Mouse (Mus musculus) limb, embryonic 12.5 days (tissue): Measurements from ENCODE around the gene Igfn1. TPM values are rescaled to one million over a fixed set of nuclear protein-coding genes. Genes with fewer than 3 reads are reported as not detected.

Experiments
- polyA plus RNA-seq: library from polyadenylated mRNA; unstranded; fragments of >200 nt; fragmentation: Nextera tagmentation; extraction: Ambion mirVana; gene quantifications from 2 replicates; pipeline ENCODE4 v1.2.1, GENCODE M21; 2016

Igfn1 gene
- polyA plus RNA-seq, 1 experiment from 2014 or later = 0.14 TPM

Other genes starting within 250 kb of the Igfn1 start
- gene Phlda3, start 240.2 kb downstream of the Igfn1 start, polyA plus RNA-seq = 43.6 and 43.7 TPM in 2 replicates
- gene Tnni1, start 226.9 kb downstream of the Igfn1 start, polyA plus RNA-seq = 89.0 and 101 TPM in 2 replicates
- gene Lad1, start 187.7 kb downstream of the Igfn1 start, polyA plus RNA-seq = 5.2 and 5.3 TPM in 2 replicates
- 36.0 and 40.6 TPM in 2 replicates for gene Tnnt2, start 170.0 kb downstream of the Igfn1 start, polyA plus RNA-seq
- gene Pkp1, start 87.1 kb downstream of the Igfn1 start, polyA plus RNA-seq = 1.3 and 2.6 TPM in 2 replicates
- 165 and 173 TPM in 2 replicates for gene Tmem9, start 1.8 kb upstream of the Igfn1 start, polyA plus RNA-seq
- not detected in 2 replicates for gene Ascl5, start 44.5 kb upstream of the Igfn1 start, polyA plus RNA-seq
- 2.4 and 3.7 TPM in 2 replicates for gene Cacna1s, start 46.4 kb upstream of the Igfn1 start, polyA plus RNA-seq
- gene Kif21b, start 125.0 kb upstream of the Igfn1 start, polyA plus RNA-seq = 10.6 and 11.4 TPM in 2 replicates
- 0.23 and 0.40 TPM in 2 replicates for gene Mroh3, start 206.5 kb upstream of the Igfn1 start, polyA plus RNA-seq
- 25.4 and 28.4 TPM in 2 replicates for gene Inava, start 227.9 kb upstream of the Igfn1 start, polyA plus RNA-seq